In the genomic region with DNA sequence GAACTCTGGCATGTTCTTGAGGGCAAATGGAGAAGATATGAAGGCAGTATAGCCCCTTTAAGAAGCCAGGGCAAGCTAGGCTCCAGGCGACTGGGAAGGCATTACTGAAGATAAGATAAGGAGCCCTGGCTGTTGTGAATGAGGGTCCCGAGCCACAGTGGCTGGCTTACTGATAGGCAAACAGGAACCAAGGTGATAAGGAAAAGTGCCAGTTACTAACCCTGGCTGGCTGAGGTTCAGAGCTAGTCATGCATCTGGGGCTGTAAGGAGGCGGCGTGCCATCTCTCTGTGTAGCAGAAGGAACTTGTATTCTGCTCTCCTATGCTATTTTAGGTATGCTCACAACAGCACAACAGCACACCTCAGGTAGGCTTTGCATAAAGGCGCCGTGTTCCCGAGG, we compare ENCODE assay signal across 12 mouse cellular contexts.
A peak's percentile ranks its signal among the peaks of the same experiment; 100 is the strongest.
DNase-seq lines count a peak whose midpoint lies in the region; ATAC-seq and TF ChIP-seq lines count a peak whose summit lies in the region.
"Had no signal": no experiment of that assay in that cellular context is flagged by ENCODE, and none has a peak within 500 bp of the region (broad histone marks: within the 10 kb centered on the region; RNA-seq: fewer than 3 reads in every experiment).

No protein-coding gene starts in this region.

- H3K4me2 ChIP-seq in kidney, embryonic 14.5 days (replicated peaks; ENCODE audit: low read depth, low read length): no peak overlapping the region
- H3K4me2 ChIP-seq in neural tube, embryonic 15.5 days: no peak overlapping the region
- no peak overlapping the region for H3K4me2 ChIP-seq in hindbrain, embryonic 16.5 days (ENCODE audit: low read length)

- H3K9ac ChIP-seq in kidney, embryonic 14.5 days (ENCODE audit: low read depth, low read length): no peak overlapping the region
- H3K9ac ChIP-seq in liver, adult 2 months (ENCODE audit: low read depth, low read length): no peak overlapping the region
- no peak overlapping the region for H3K9ac ChIP-seq in neural tube, embryonic 15.5 days (replicated peaks)
- H3K9ac ChIP-seq in hindbrain, embryonic 16.5 days (ENCODE audit: low read depth, low read length): no peak overlapping the region

- WGBS in kidney, adult 2 months: 54% methylated on average over 7 of the region's 7 CpGs
- WGBS in kidney, embryonic 14.5 days: 75% methylated on average over 7 of the region's 7 CpGs
- 56% methylated on average over 7 of the region's 7 CpGs for WGBS in liver, adult 2 months
- 78% methylated on average over 7 of the region's 7 CpGs for WGBS in neural tube, embryonic 15.5 days
- WGBS in hindbrain, embryonic 16.5 days: 73% methylated on average over 7 of the region's 7 CpGs

- H3K79me2 ChIP-seq in liver, adult 2 months (ENCODE audit: control insufficient read depth, insufficient read depth, low read length): peaks cover 16% of the 10 kb centered on the region; the same call in 1 of the 2 replicates

- no peak overlapping the region for H3K4me3 ChIP-seq in kidney, adult 2 months (ENCODE audit: insufficient read depth, low read depth, low read length)
- no peak overlapping the region for H3K4me3 ChIP-seq in kidney, embryonic 14.5 days (ENCODE audit: low read length)
- no peak overlapping the region for H3K4me3 ChIP-seq in liver, adult 2 months (ENCODE audit: insufficient read depth, low read depth, low read length)
- H3K4me3 ChIP-seq in neural tube, embryonic 15.5 days (replicated peaks): no peak overlapping the region
- H3K4me3 ChIP-seq in hindbrain, embryonic 16.5 days (ENCODE audit: low read length): no peak overlapping the region

- H3K9me3 ChIP-seq in kidney, embryonic 14.5 days (ENCODE audit: control insufficient read depth, low read length): no peaks in the 10 kb centered on the region
- H3K9me3 ChIP-seq in neural tube, embryonic 15.5 days (replicated peaks): no peaks in the 10 kb centered on the region
- no peaks in the 10 kb centered on the region for H3K9me3 ChIP-seq in hindbrain, embryonic 16.5 days (ENCODE audit: control insufficient read depth, low read length)

- H3K27ac ChIP-seq in kidney, adult 2 months (ENCODE audit: insufficient read depth, low read depth, low read length): peak overlapping the region; percentile 46
- H3K27ac ChIP-seq in kidney, embryonic 14.5 days (ENCODE audit: low read depth, low read length): no peak overlapping the region
- H3K27ac ChIP-seq in liver, adult 2 months (replicated peaks; ENCODE audit: insufficient read depth, low read depth, low read length): peak overlapping the region; percentile 96
- H3K27ac ChIP-seq in neural tube, embryonic 15.5 days (replicated peaks): 0 out of 2 replicates have a peak overlapping the region, but pooled peaks have one; percentile 23
- no peak overlapping the region for H3K27ac ChIP-seq in hindbrain, embryonic 16.5 days (ENCODE audit: low read depth, low read length)

- no peak for TF ChIP-seq CTCF in kidney, adult 2 months (conservative IDR thresholded peaks at IDR 0.05; ENCODE audit: insufficient read depth, insufficient read length, low read depth, low read length)
- TF ChIP-seq CTCF in liver, adult 2 months (IDR thresholded peaks at IDR 0.05; ENCODE audit: low read depth, low read length): no peak

- peaks cover 17% of the 10 kb centered on the region; the same call in 1 of the 2 replicates for H3K4me1 ChIP-seq in kidney, adult 2 months (ENCODE audit: control insufficient read depth, insufficient read depth, low read length)
- H3K4me1 ChIP-seq in kidney, embryonic 14.5 days (ENCODE audit: control insufficient read depth, insufficient read depth, low read length): peaks cover 13% of the 10 kb centered on the region; the same call in 1 of the 2 replicates
- H3K4me1 ChIP-seq in liver, adult 2 months (ENCODE audit: control insufficient read depth, insufficient read depth, low read length): peaks cover 21% of the 10 kb centered on the region; the same call in 1 of the 2 replicates
- peaks cover 41% of the 10 kb centered on the region for H3K4me1 ChIP-seq in neural tube, embryonic 15.5 days
- peaks cover 16% of the 10 kb centered on the region for H3K4me1 ChIP-seq in hindbrain, embryonic 16.5 days (ENCODE audit: control insufficient read depth, insufficient read depth, low read depth, low read length)

- no peaks in the 10 kb centered on the region for H3K27me3 ChIP-seq in kidney, adult 2 months (replicated peaks; ENCODE audit: control insufficient read depth, insufficient read depth, low read length)
- no peaks in the 10 kb centered on the region for H3K27me3 ChIP-seq in kidney, embryonic 14.5 days (ENCODE audit: control insufficient read depth, insufficient read depth, low read length)
- H3K27me3 ChIP-seq in liver, adult 2 months (ENCODE audit: control insufficient read depth, insufficient read depth, low read length): no peaks in the 10 kb centered on the region
- H3K27me3 ChIP-seq in neural tube, embryonic 15.5 days (replicated peaks): no peaks in the 10 kb centered on the region
- H3K27me3 ChIP-seq in hindbrain, embryonic 16.5 days (replicated peaks; ENCODE audit: control insufficient read depth, insufficient read depth, low read length): no peaks in the 10 kb centered on the region

- DNase-seq in kidney, adult 2 months: no peak
- no peak for DNase-seq in liver, adult 2 months (ENCODE audit: extremely low read depth, low read depth, low spot score)
- no peak for DNase-seq in ovary, adult 18-20 months (ENCODE audit: low spot score)
- no peak for DNase-seq in urinary bladder, postnatal 36 days (ENCODE audit: low spot score in 2 of 2)
- DNase-seq: cerebellum, adult 8-10 months; gastrocnemius, postnatal 14 days; kidney, postnatal 4 days had no signal

- no peaks in the 10 kb centered on the region for H3K36me3 ChIP-seq in kidney, adult 2 months (ENCODE audit: control insufficient read depth, insufficient read depth, low read length)
- no peaks in the 10 kb centered on the region for H3K36me3 ChIP-seq in kidney, embryonic 14.5 days (ENCODE audit: control insufficient read depth, insufficient read depth, low read length)
- H3K36me3 ChIP-seq in liver, adult 2 months (ENCODE audit: control insufficient read depth, insufficient read depth, low read length): peaks cover 3% of the 10 kb centered on the region; the same call in 1 of the 2 replicates
- H3K36me3 ChIP-seq in neural tube, embryonic 15.5 days: no peaks in the 10 kb centered on the region
- no peaks in the 10 kb centered on the region for H3K36me3 ChIP-seq in hindbrain, embryonic 16.5 days (ENCODE audit: control insufficient read depth, insufficient read depth, low read length)

- no peak for TF ChIP-seq POLR2A in kidney, adult 2 months (IDR thresholded peaks at IDR 0.05; ENCODE audit: low read depth, low read length)
- no peak for TF ChIP-seq POLR2A in liver, adult 2 months (IDR thresholded peaks at IDR 0.05; ENCODE audit: extremely low read depth, insufficient read depth, low read length)

- ATAC-seq in kidney, embryonic 14.5 days (ENCODE audit: low FRiP score, low TSS enrichment): no peak
- peak; percentile 69 for ATAC-seq in erythroid progenitor cell, adult 5-6 weeks (replicated peaks; ENCODE audit: low FRiP score, poor library complexity, severe bottlenecking)
- no peak for ATAC-seq in neural tube, embryonic 15.5 days (ENCODE audit: low FRiP score)
- no peak for ATAC-seq in hindbrain, embryonic 16.5 days
- ATAC-seq: activated CD4-positive, CD25-positive, alpha-beta regulatory T cell, adult 4 months had no signal

Comparison
In these comparisons a context has a peak if more than half of its experiments do, and no peak if none do; other contexts are left out.
1. H3K27ac ChIP-seq: peak in kidney, adult 2 months (single experiment), liver, adult 2 months (single experiment) and neural tube, embryonic 15.5 days (single experiment); none in kidney, embryonic 14.5 days (single experiment) and hindbrain, embryonic 16.5 days (single experiment).